Mouse (Mus musculus): Measurements from ENCODE around the gene Ephx4. TPM values are rescaled to one million over a fixed set of nuclear protein-coding genes. Genes with fewer than 3 reads are reported as not detected.

The Ephx4 gene
- polyA plus RNA-seq (2014; fragmentation: Nextera tagmentation; extraction: Ambion mirVana), result 0.49 and 1.3 TPM in 2 replicates

GRCm38 (mm10) chr5:107402436-107402835, at the start of gene Ephx4:
TSS of gene Ephx4 (plus strand) at chr5:107402736.
- Histone ChIP-seq H3K9me3 (replicated peaks; ENCODE audit: control insufficient read depth, low read length) (no peaks in the 10 kb centered on the region), H3K27me3 (ENCODE audit: control insufficient read depth, insufficient read depth, low read length) (peaks cover 13% of the 10 kb centered on the region), H3K4me1 (ENCODE audit: control insufficient read depth, insufficient read depth, low read length) (no peaks in the 10 kb centered on the region), H3K27ac (replicated peaks; ENCODE audit: low read depth, low read length) (no peak within 1 kb of the TSS), H3K4me3 (ENCODE audit: low read depth, low read length) (peak within 1 kb of the TSS; percentile 62), H3K36me3 (replicated peaks; ENCODE audit: control insufficient read depth, insufficient read depth, low read depth, low read length) (no peaks in the 10 kb centered on the region), H3K9ac (replicated peaks; ENCODE audit: low read length) (peak within 1 kb of the TSS; percentile 67), H3K4me2 (ENCODE audit: low read depth, low read length) (peak within 1 kb of the TSS; percentile 99)
- ATAC-seq (replicated peaks; ENCODE audit: insufficient number of reproducible peaks, low FRiP score, low TSS enrichment, low read depth) (no peak), DNase-seq (ENCODE audit: low spot score) (no peak)
- WGBS, result 14% methylated on average over 5 of the region's 5 CpGs

GRCm38 (mm10) chr5:107353981-107354380, 48.6 kb upstream of the Ephx4 start:
- ATAC-seq (replicated peaks; ENCODE audit: insufficient number of reproducible peaks, low FRiP score, low TSS enrichment, low read depth) (no peak), DNase-seq (ENCODE audit: low spot score) (no peak)
- Histone ChIP-seq H3K27ac (replicated peaks; ENCODE audit: low read depth, low read length) (no peak overlapping the region), H3K27me3 (ENCODE audit: control insufficient read depth, insufficient read depth, low read length) (no peaks in the 10 kb centered on the region), H3K4me1 (ENCODE audit: control insufficient read depth, insufficient read depth, low read length) (no peaks in the 10 kb centered on the region), H3K36me3 (replicated peaks; ENCODE audit: control insufficient read depth, insufficient read depth, low read depth, low read length) (no peaks in the 10 kb centered on the region), H3K4me3 (ENCODE audit: low read depth, low read length) (no peak overlapping the region), H3K9ac (replicated peaks; ENCODE audit: low read length) (no peak overlapping the region), H3K9me3 (replicated peaks; ENCODE audit: control insufficient read depth, low read length) (no peaks in the 10 kb centered on the region), H3K4me2 (ENCODE audit: low read depth, low read length) (no peak overlapping the region)
- 47% methylated on average over 3 of the region's 3 CpGs for WGBS

GRCm38 (mm10) chr5:107355801-107356200, 46.7 kb upstream of the Ephx4 start:
- H3K9ac ChIP-seq (replicated peaks; ENCODE audit: low read length), result no peak overlapping the region
- no peak overlapping the region for H3K4me2 ChIP-seq (ENCODE audit: low read depth, low read length)
- H3K4me3 ChIP-seq (ENCODE audit: low read depth, low read length), result no peak overlapping the region
- H3K36me3 ChIP-seq (replicated peaks; ENCODE audit: control insufficient read depth, insufficient read depth, low read depth, low read length), result no peaks in the 10 kb centered on the region
- WGBS, result 0% methylated on average over 1 of the region's 1 CpGs
- no peaks in the 10 kb centered on the region for H3K4me1 ChIP-seq (ENCODE audit: control insufficient read depth, insufficient read depth, low read length)
- H3K27ac ChIP-seq (replicated peaks; ENCODE audit: low read depth, low read length), result no peak overlapping the region
- DNase-seq (ENCODE audit: low spot score) (no peak), ATAC-seq (replicated peaks; ENCODE audit: insufficient number of reproducible peaks, low FRiP score, low TSS enrichment, low read depth) (no peak)
- H3K9me3 ChIP-seq (replicated peaks; ENCODE audit: control insufficient read depth, low read length), result no peaks in the 10 kb centered on the region
- H3K27me3 ChIP-seq (ENCODE audit: control insufficient read depth, insufficient read depth, low read length), result no peaks in the 10 kb centered on the region

GRCm38 (mm10) chr5:107357723-107358122, 44.8 kb upstream of the Ephx4 start:
- WGBS, result 91% methylated on average over 8 of the region's 8 CpGs

GRCm38 (mm10) chr5:107359395-107360053, 43.0 kb upstream of the Ephx4 start:
- Histone ChIP-seq H3K4me2 (ENCODE audit: low read depth, low read length) (peak overlapping the region; percentile 48), H3K27ac (replicated peaks; ENCODE audit: low read depth, low read length) (peak overlapping the region; percentile 60; the same call in 1 of the 2 replicates), H3K4me1 (ENCODE audit: control insufficient read depth, insufficient read depth, low read length) (no peaks in the 10 kb centered on the region), H3K36me3 (replicated peaks; ENCODE audit: control insufficient read depth, insufficient read depth, low read depth, low read length) (no peaks in the 10 kb centered on the region), H3K27me3 (ENCODE audit: control insufficient read depth, insufficient read depth, low read length) (no peaks in the 10 kb centered on the region), H3K9ac (replicated peaks; ENCODE audit: low read length) (peak overlapping the region; percentile 60), H3K9me3 (replicated peaks; ENCODE audit: control insufficient read depth, low read length) (no peaks in the 10 kb centered on the region), H3K4me3 (ENCODE audit: low read depth, low read length) (peak overlapping the region; percentile 58)
- ATAC-seq (replicated peaks; ENCODE audit: insufficient number of reproducible peaks, low FRiP score, low TSS enrichment, low read depth) (peak; percentile 96), DNase-seq (ENCODE audit: low spot score) (peak; percentile 86)
- under 1% methylated on average over 40 of the region's 40 CpGs for WGBS

More at GRCm38 (mm10) chr5:107357723-107358122, 44.8 kb upstream of the Ephx4 start:
- Histone ChIP-seq H3K4me3 (ENCODE audit: low read depth, low read length) (no peak overlapping the region), H3K9me3 (replicated peaks; ENCODE audit: control insufficient read depth, low read length) (no peaks in the 10 kb centered on the region), H3K4me2 (ENCODE audit: low read depth, low read length) (no peak overlapping the region), H3K27me3 (ENCODE audit: control insufficient read depth, insufficient read depth, low read length) (no peaks in the 10 kb centered on the region), H3K27ac (replicated peaks; ENCODE audit: low read depth, low read length) (no peak overlapping the region), H3K9ac (replicated peaks; ENCODE audit: low read length) (no peak overlapping the region), H3K4me1 (ENCODE audit: control insufficient read depth, insufficient read depth, low read length) (no peaks in the 10 kb centered on the region), H3K36me3 (replicated peaks; ENCODE audit: control insufficient read depth, insufficient read depth, low read depth, low read length) (no peaks in the 10 kb centered on the region)
- ATAC-seq (replicated peaks; ENCODE audit: insufficient number of reproducible peaks, low FRiP score, low TSS enrichment, low read depth) (no peak), DNase-seq (ENCODE audit: low spot score) (no peak)

GRCm38 (mm10) chr5:107360054-107360730, 42.3 kb upstream of the Ephx4 start:
- peak overlapping the region; percentile 48 for H3K4me2 ChIP-seq (ENCODE audit: low read depth, low read length)
- no peaks in the 10 kb centered on the region for H3K9me3 ChIP-seq (replicated peaks; ENCODE audit: control insufficient read depth, low read length)
- DNase-seq (ENCODE audit: low spot score) (peak; percentile 38), ATAC-seq (replicated peaks; ENCODE audit: insufficient number of reproducible peaks, low FRiP score, low TSS enrichment, low read depth) (no peak)
- no peaks in the 10 kb centered on the region for H3K4me1 ChIP-seq (ENCODE audit: control insufficient read depth, insufficient read depth, low read length)
- no peaks in the 10 kb centered on the region for H3K27me3 ChIP-seq (ENCODE audit: control insufficient read depth, insufficient read depth, low read length)
- H3K27ac ChIP-seq (replicated peaks; ENCODE audit: low read depth, low read length), result peak overlapping the region; percentile 60; the same call in 1 of the 2 replicates
- H3K36me3 ChIP-seq (replicated peaks; ENCODE audit: control insufficient read depth, insufficient read depth, low read depth, low read length), result no peaks in the 10 kb centered on the region
- peak overlapping the region; percentile 58 for H3K4me3 ChIP-seq (ENCODE audit: low read depth, low read length)
- WGBS, result 23% methylated on average over 9 of the region's 9 CpGs
- H3K9ac ChIP-seq (replicated peaks; ENCODE audit: low read length), result peak overlapping the region; percentile 60

GRCm38 (mm10) chr5:107370040-107370439, 32.5 kb upstream of the Ephx4 start:
- Histone ChIP-seq H3K27me3 (ENCODE audit: control insufficient read depth, insufficient read depth, low read length) (no peaks in the 10 kb centered on the region), H3K9ac (replicated peaks; ENCODE audit: low read length) (no peak overlapping the region), H3K9me3 (replicated peaks; ENCODE audit: control insufficient read depth, low read length) (no peaks in the 10 kb centered on the region), H3K27ac (replicated peaks; ENCODE audit: low read depth, low read length) (no peak overlapping the region), H3K36me3 (replicated peaks; ENCODE audit: control insufficient read depth, insufficient read depth, low read depth, low read length) (no peaks in the 10 kb centered on the region), H3K4me2 (ENCODE audit: low read depth, low read length) (no peak overlapping the region), H3K4me3 (ENCODE audit: low read depth, low read length) (no peak overlapping the region), H3K4me1 (ENCODE audit: control insufficient read depth, insufficient read depth, low read length) (no peaks in the 10 kb centered on the region)
- DNase-seq (ENCODE audit: low spot score), result no peak
- no peak for ATAC-seq (replicated peaks; ENCODE audit: insufficient number of reproducible peaks, low FRiP score, low TSS enrichment, low read depth)
- 71% methylated on average over 3 of the region's 3 CpGs for WGBS

GRCm38 (mm10) chr5:107371335-107371734, 31.2 kb upstream of the Ephx4 start:
- Histone ChIP-seq H3K9me3 (replicated peaks; ENCODE audit: control insufficient read depth, low read length) (no peaks in the 10 kb centered on the region), H3K4me1 (ENCODE audit: control insufficient read depth, insufficient read depth, low read length) (no peaks in the 10 kb centered on the region), H3K4me2 (ENCODE audit: low read depth, low read length) (no peak overlapping the region), H3K9ac (replicated peaks; ENCODE audit: low read length) (no peak overlapping the region), H3K36me3 (replicated peaks; ENCODE audit: control insufficient read depth, insufficient read depth, low read depth, low read length) (no peaks in the 10 kb centered on the region), H3K27ac (replicated peaks; ENCODE audit: low read depth, low read length) (no peak overlapping the region), H3K27me3 (ENCODE audit: control insufficient read depth, insufficient read depth, low read length) (no peaks in the 10 kb centered on the region), H3K4me3 (ENCODE audit: low read depth, low read length) (no peak overlapping the region)
- WGBS, result 90% methylated on average over 5 of the region's 5 CpGs
- ATAC-seq (replicated peaks; ENCODE audit: insufficient number of reproducible peaks, low FRiP score, low TSS enrichment, low read depth), result no peak
- no peak for DNase-seq (ENCODE audit: low spot score)

Data from embryonic facial prominence, embryonic 11.5 days (tissue).